Mouse (Mus musculus) kidney, embryonic 15.5 days (tissue): ENCODE data around the gene Tmem94. TPM values are rescaled to one million over a fixed set of nuclear protein-coding genes. Genes with fewer than 3 reads are reported as not detected.

ENCODE experiments used
- ATAC-seq: fragments of 200-750 bp; cut with Nextera tagmentation; replicated peaks from 2 replicates; pipeline ENCODE4 v1.8.0; 2017; ENCODE audit warnings: moderate TSS enrichment; ENCODE audit not compliant: low FRiP score
- H3K27ac ChIP-seq: fragments of 300-500 bp; sonication (generic); 2 replicates; pipeline ENCODE4 v1.5.1; 2015; ENCODE audit warnings: mild to moderate bottlenecking, inconsistent platforms
- H3K27me3 ChIP-seq: fragments of 300-500 bp; sonication (generic); 2 replicates; pipeline ENCODE4 v1.6.1; 2015; ENCODE audit warnings: inconsistent platforms
- H3K36me3 ChIP-seq: fragments of 300-500 bp; sonication (generic); 2 replicates; pipeline ENCODE4 v1.6.1; 2015; ENCODE audit warnings: inconsistent platforms
- H3K4me1 ChIP-seq: fragments of 300-500 bp; sonication (generic); 2 replicates; pipeline ENCODE4 v1.6.1; 2015; ENCODE audit warnings: inconsistent platforms
- H3K4me2 ChIP-seq: fragments of 300-500 bp; sonication (generic); 2 replicates; pipeline ENCODE4 v1.6.1; 2015; ENCODE audit warnings: moderate library complexity, mild to moderate bottlenecking, inconsistent platforms
- H3K4me3 ChIP-seq: fragments of 300-500 bp; sonication (generic); replicated peaks from 2 replicates; pipeline ENCODE4 v1.5.1; 2015; ENCODE audit warnings: mild to moderate bottlenecking, inconsistent platforms
- H3K9ac ChIP-seq: fragments of 300-500 bp; sonication (generic); 2 replicates; pipeline ENCODE4 v1.6.1; 2015; ENCODE audit warnings: mild to moderate bottlenecking, inconsistent platforms
- H3K9me3 ChIP-seq: fragments of 300-500 bp; sonication (generic); replicated peaks from 2 replicates; pipeline ENCODE4 v1.6.1; 2016; ENCODE audit warnings: inconsistent platforms
- WGBS: fragments of 180-500 bp; shearing (Covaris S2); methylation state at CpG from one replicate; pipeline ENCODE4 v1.1.7; 2015; ENCODE audit warnings: mixed read lengths; 5-methylcytosine and 5-hydroxymethylcytosine counted together
- polyA plus RNA-seq: library from polyadenylated mRNA; unstranded; fragments of >200 nt; fragmentation: Nextera tagmentation; extraction: Ambion mirVana; gene quantifications from 2 replicates; pipeline ENCODE4 v1.2.1, GENCODE M21; 2015

The Tmem94 gene
- polyA plus RNA-seq, 1 experiment from 2014 or later, result 27.0 TPM

DNA sequence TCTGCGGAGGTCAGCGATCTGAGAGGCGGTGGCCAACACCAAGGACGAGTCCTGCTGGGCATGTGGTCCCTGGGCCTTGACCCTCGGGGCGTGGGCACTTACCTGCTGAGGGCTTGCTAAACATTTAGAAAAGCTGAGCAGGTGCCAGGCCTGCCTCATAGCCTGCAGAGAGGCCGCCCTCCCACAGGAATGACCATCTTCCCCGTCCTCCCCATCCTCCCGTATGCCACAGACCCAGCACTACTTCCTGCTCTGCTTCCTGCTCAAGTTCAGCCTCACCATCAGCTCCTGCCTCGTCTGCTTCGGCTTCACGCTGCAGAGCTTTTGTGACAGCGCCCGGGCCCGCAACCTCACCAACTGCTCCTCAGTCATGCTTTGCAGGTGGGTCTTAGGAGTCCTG lies 31.7 kb downstream of the Tmem94 start:
- H3K27me3 ChIP-seq, result no peaks in the 10 kb centered on the region
- no peaks in the 10 kb centered on the region for H3K9me3 ChIP-seq
- no peak overlapping the region for H3K27ac ChIP-seq
- whole genome bisulfite sequencing, result 75% methylated on average over 15 of the region's 15 CpGs
- H3K4me3 ChIP-seq, result no peak overlapping the region
- no peak overlapping the region for H3K4me2 ChIP-seq
- H3K9ac ChIP-seq, result no peak overlapping the region
- H3K36me3 ChIP-seq, result peaks cover 100% of the 10 kb centered on the region
- peaks cover 6% of the 10 kb centered on the region; the same call in 1 of the 2 replicates for H3K4me1 ChIP-seq
- no peak for ATAC-seq

- no peak for ATAC-seq
- WGBS, result 80% methylated on average over 9 of the region's 9 CpGs
- H3K36me3 ChIP-seq, result peaks cover 100% of the 10 kb centered on the region
These were observed 32.4 kb downstream of the Tmem94 start for GRCm38 (mm10) chr11:115797665-115798064.

DNA sequence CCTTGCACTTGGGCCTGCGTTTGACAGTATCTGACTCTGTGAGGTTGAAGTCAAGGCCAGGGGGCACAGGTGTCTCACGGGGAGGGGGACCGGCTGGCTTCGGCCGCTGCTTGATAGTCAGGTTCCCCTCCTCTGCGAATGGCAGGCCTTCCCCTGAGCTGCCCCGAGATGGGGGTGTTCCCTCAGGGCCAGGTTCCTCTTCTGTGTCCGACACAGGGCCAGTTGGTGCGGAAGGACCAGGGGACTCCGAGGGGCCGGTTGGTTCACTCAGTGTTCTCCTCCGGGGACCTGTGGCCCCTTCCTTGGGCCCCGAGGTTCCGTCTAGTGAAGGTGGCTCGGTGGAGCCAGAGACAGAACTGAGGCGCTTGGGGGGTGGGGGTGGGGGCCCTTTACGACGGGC lies 35.7 kb downstream of the Tmem94 start:
- 91% methylated on average over 18 of the region's 18 CpGs for WGBS
- H3K27me3 ChIP-seq, result no peaks in the 10 kb centered on the region

More at GRCm38 (mm10) chr11:115797665-115798064, 32.4 kb downstream of the Tmem94 start:
- H3K27me3 ChIP-seq, result no peaks in the 10 kb centered on the region
- H3K27ac ChIP-seq, result peak overlapping the region; percentile 2; the same call in 1 of the 2 replicates
- H3K4me1 ChIP-seq, result peaks cover 6% of the 10 kb centered on the region; the same call in 1 of the 2 replicates
- H3K4me3 ChIP-seq, result no peak overlapping the region
- no peaks in the 10 kb centered on the region for H3K9me3 ChIP-seq
- no peak overlapping the region for H3K4me2 ChIP-seq
- H3K9ac ChIP-seq, result no peak overlapping the region

DNA sequence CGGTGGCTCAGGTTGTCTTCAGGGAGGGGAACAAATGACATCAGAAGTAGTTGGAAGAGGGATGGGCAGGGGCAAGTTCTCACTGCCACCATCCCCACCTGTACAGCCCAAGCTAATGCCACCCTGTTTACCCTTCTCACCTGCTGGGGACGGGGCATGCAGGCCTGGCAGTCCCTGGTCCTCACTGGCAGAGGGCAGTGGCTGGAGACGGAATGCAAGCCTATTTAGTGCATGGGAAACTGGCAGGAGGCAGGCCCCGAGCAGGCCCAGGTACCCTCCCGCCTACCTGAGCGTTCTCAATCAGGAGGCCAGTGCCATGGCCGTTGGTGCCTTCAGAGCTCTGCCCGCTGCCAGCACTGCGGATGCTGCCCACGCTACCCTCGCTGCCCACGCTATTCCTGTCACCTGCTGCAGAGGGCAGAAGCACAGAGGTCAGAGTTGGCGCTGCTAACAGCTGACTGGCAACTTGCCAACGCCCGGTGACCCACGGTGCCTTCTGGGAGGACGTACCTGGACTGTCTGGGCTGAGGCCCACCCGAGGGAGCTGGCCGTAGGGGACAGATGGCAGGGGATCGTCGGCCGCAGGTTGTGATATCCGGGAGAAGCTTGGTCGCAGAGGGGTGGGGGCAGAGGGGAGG lies 38.0 kb downstream of the Tmem94 start:
- Histone ChIP-seq H3K27me3 (no peaks in the 10 kb centered on the region), H3K27ac (no peak overlapping the region), H3K9me3 (no peaks in the 10 kb centered on the region), H3K9ac (no peak overlapping the region), H3K36me3 (peaks cover 93% of the 10 kb centered on the region), H3K4me1 (peaks cover 17% of the 10 kb centered on the region), H3K4me3 (no peak overlapping the region), H3K4me2 (no peak overlapping the region)
- ATAC-seq, result no peak
- 91% methylated on average over 24 of the region's 24 CpGs for WGBS

More for the DNA sequence above, 35.7 kb downstream of the Tmem94 start:
- peaks cover 96% of the 10 kb centered on the region for H3K36me3 ChIP-seq
- H3K27ac ChIP-seq, result no peak overlapping the region
- no peak for ATAC-seq
- H3K9ac ChIP-seq, result no peak overlapping the region
- no peak overlapping the region for H3K4me2 ChIP-seq
- H3K4me3 ChIP-seq, result no peak overlapping the region
- H3K9me3 ChIP-seq, result no peaks in the 10 kb centered on the region
- H3K4me1 ChIP-seq, result peaks cover 6% of the 10 kb centered on the region; the same call in 1 of the 2 replicates

DNA sequence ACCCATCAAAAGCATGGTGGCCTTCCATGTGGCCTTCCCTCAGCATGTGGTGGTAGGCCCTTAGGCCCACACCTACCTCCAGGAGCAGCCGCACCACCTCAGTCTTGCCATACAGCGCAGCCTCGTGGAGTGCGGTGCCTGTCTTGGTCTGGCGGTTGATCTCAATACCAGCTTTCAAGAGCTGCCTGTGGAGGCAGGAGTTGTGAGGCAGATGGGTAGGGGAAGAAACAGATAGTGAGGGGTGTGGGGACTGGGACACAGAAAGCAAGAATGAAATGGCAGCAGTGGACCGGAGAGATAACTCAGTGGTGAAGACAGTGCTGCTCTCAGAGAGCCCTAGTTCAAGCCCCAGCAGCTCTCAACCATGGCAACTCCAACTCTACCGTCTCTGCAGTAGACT lies 39.8 kb downstream of the Tmem94 start:
- H3K4me3 ChIP-seq, result no peak overlapping the region
- ATAC-seq, result no peak
- 92% methylated on average over 7 of the region's 7 CpGs for WGBS

DNA sequence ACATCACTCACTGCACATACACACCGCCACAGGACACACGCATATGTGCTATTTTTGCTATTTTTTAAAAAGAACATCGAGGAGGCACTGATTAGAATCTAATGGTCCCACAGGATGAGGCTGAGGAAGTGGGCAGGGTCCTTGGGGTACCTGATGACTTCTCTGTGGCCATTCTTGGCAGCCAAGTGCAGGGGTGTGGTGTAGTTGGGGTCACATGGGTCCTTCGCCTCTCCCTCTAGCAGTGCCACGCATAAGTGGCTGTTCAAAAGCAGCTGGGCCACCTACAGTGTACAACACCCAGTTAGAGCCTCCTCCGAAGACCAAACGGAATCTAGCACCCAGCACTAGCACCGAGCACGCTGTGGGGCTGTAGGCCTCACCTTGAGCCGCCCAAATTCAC lies 40.9 kb downstream of the Tmem94 start:
- Histone ChIP-seq H3K27me3 (no peaks in the 10 kb centered on the region), H3K9me3 (no peaks in the 10 kb centered on the region), H3K4me2 (no peak overlapping the region), H3K36me3 (peaks cover 71% of the 10 kb centered on the region), H3K4me3 (no peak overlapping the region), H3K9ac (no peak overlapping the region), H3K4me1 (peaks cover 41% of the 10 kb centered on the region), H3K27ac (no peak overlapping the region)
- 91% methylated on average over 10 of the region's 10 CpGs for WGBS
- no peak for ATAC-seq

More for the DNA sequence above, 39.8 kb downstream of the Tmem94 start:
- H3K27me3 ChIP-seq, result no peaks in the 10 kb centered on the region
- no peaks in the 10 kb centered on the region for H3K9me3 ChIP-seq
- H3K4me1 ChIP-seq, result peaks cover 29% of the 10 kb centered on the region
- H3K27ac ChIP-seq, result no peak overlapping the region
- no peak overlapping the region for H3K4me2 ChIP-seq
- H3K9ac ChIP-seq, result no peak overlapping the region
- H3K36me3 ChIP-seq, result peaks cover 75% of the 10 kb centered on the region

GRCm38 (mm10) chr11:115807306-115807705 lies 42.1 kb downstream of the Tmem94 start:
- 88% methylated on average over 6 of the region's 6 CpGs for WGBS
- Histone ChIP-seq H3K9me3 (no peaks in the 10 kb centered on the region), H3K27me3 (no peaks in the 10 kb centered on the region), H3K4me2 (no peak overlapping the region), H3K4me1 (peaks cover 52% of the 10 kb centered on the region), H3K9ac (no peak overlapping the region), H3K27ac (no peak overlapping the region), H3K36me3 (peaks cover 67% of the 10 kb centered on the region), H3K4me3 (no peak overlapping the region)
- no peak for ATAC-seq

DNA sequence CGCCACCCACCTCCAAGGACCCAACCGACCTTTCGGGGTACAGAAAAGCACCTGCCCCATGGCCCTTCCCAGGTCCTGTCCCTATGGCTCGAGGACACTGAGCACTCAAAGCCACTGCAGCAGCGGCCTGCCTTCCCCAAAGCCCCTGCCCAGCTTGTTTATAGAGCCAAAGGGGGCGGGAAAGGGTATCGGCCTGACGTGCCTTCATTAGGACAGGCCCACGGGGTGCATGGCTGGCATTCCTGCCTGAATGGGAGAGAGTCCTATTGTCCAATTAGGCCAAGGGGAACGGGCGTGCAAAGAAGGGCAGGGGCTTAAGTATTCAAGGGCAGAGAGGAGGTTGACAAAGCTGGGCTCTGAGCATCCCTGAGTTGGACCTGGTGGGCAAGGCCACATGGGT lies 42.7 kb downstream of the Tmem94 start:
- Histone ChIP-seq H3K27me3 (no peaks in the 10 kb centered on the region), H3K4me2 (peak overlapping the region; percentile 94), H3K9ac (no peak overlapping the region), H3K4me3 (no peak overlapping the region), H3K27ac (peak overlapping the region; percentile 82), H3K36me3 (peaks cover 60% of the 10 kb centered on the region), H3K4me1 (peaks cover 58% of the 10 kb centered on the region), H3K9me3 (no peaks in the 10 kb centered on the region)
- no peak for ATAC-seq
- 74% methylated on average over 11 of the region's 11 CpGs for WGBS

- H3K4me3 ChIP-seq, result peak overlapping the region; percentile 11; the same call in 1 of the 2 replicates
- H3K27me3 ChIP-seq, result no peaks in the 10 kb centered on the region
- H3K9ac ChIP-seq, result peak overlapping the region; percentile 6; the same call in 1 of the 2 replicates
- H3K27ac ChIP-seq, result peak overlapping the region; percentile 82
- peaks cover 58% of the 10 kb centered on the region for H3K4me1 ChIP-seq
- ATAC-seq, result no peak
- peaks cover 52% of the 10 kb centered on the region for H3K36me3 ChIP-seq
- no peaks in the 10 kb centered on the region for H3K9me3 ChIP-seq
- 38% methylated on average over 10 of the region's 10 CpGs for WGBS
- H3K4me2 ChIP-seq, result peak overlapping the region; percentile 94
These were observed 43.6 kb downstream of the Tmem94 start for GRCm38 (mm10) chr11:115808696-115809310.

- Histone ChIP-seq H3K4me3 (peak overlapping the region; percentile 83), H3K27me3 (no peaks in the 10 kb centered on the region), H3K36me3 (peaks cover 47% of the 10 kb centered on the region), H3K9ac (peak overlapping the region; percentile 82; the same call in 1 of the 2 replicates), H3K4me2 (peak overlapping the region; percentile 94), H3K4me1 (peaks cover 63% of the 10 kb centered on the region), H3K27ac (peak overlapping the region; percentile 82), H3K9me3 (no peaks in the 10 kb centered on the region)
- no peak for ATAC-seq
- 59% methylated on average over 8 of the region's 8 CpGs for WGBS
These were observed 44.1 kb downstream of the Tmem94 start for GRCm38 (mm10) chr11:115809311-115809781.

GRCm38 (mm10) chr11:115810377-115810776 lies 45.1 kb downstream of the Tmem94 start:
- WGBS, result 36% methylated on average over 14 of the region's 14 CpGs
- peak overlapping the region; percentile 83 for H3K4me3 ChIP-seq
- no peak for ATAC-seq
- H3K9me3 ChIP-seq, result no peaks in the 10 kb centered on the region
- peak overlapping the region; percentile 82 for H3K27ac ChIP-seq
- H3K4me2 ChIP-seq, result peak overlapping the region; percentile 94
- peaks cover 68% of the 10 kb centered on the region for H3K4me1 ChIP-seq
- H3K9ac ChIP-seq, result peak overlapping the region; percentile 82
- H3K27me3 ChIP-seq, result no peaks in the 10 kb centered on the region
- peaks cover 37% of the 10 kb centered on the region for H3K36me3 ChIP-seq

DNA sequence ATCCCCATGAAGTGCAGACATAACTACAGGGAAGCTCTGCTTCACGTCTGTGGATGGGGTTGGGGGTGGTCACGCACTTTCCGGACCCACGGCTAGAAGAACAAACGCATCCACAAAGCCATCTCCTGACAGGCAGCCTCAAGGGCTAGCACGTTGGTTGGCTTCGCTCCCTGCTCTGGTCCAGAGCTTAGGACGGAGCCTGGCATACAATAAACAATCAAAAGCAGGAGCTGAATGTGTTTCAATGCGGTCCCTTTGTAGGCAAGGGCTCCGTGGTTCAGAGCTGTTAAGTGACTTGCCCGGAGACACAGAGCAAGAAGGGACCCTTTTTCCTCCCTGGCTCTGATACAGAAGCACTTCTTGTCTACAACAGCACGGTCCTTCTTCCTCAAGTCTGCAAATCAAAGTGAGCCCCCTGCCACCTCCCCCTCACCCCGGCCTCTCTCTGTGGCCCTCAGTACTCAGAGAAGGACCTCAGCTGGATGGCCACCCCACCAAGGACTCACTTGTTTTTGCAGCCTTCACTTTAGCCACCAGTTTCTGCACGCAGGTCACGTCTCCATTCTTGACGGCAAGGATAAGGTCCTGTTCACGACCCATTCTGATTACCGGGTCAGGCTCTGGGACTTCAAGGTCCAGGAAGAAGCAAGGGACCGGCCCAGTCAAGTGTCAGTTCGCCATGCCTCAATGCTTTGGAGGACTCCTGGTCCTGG lies 46.3 kb downstream of the Tmem94 start:
- H3K4me2 ChIP-seq, result peak overlapping the region; percentile 94
- peak overlapping the region; percentile 83 for H3K27ac ChIP-seq
- H3K9me3 ChIP-seq, result no peaks in the 10 kb centered on the region
- peaks cover 31% of the 10 kb centered on the region for H3K36me3 ChIP-seq
- 66% methylated on average over 20 of the region's 20 CpGs for WGBS
- H3K4me3 ChIP-seq, result peak overlapping the region; percentile 83
- ATAC-seq, result no peak
- H3K4me1 ChIP-seq, result peaks cover 75% of the 10 kb centered on the region
- H3K27me3 ChIP-seq, result no peaks in the 10 kb centered on the region
- H3K9ac ChIP-seq, result peak overlapping the region; percentile 82
